Mouse (Mus musculus) neural tube, embryonic 11.5 days (tissue): ENCODE measurements at regions not wholly inside any gene's neighbourhood (a gene's known extent, or its start where the extent isn't known, plus 50 kb on each side); places are given as distances from the start of the nearest gene placed in this dataset.
"Not testable (repeated sequence)": the region's sequence is repeated elsewhere in the genome, so short reads cannot be mapped to it uniquely, and the experiment has no call there.

ENCODE experiments used
- ATAC-seq: fragments of 200-750 bp; cut with Nextera tagmentation; 2 replicates; pipeline ENCODE4 v1.8.0; 2017; ENCODE audit warnings: moderate number of reproducible peaks, mild to moderate bottlenecking, moderate TSS enrichment, moderate library complexity; ENCODE audit not compliant: insufficient read depth, low FRiP score, low TSS enrichment
- DNase-seq: peaks from one replicate; pipeline ENCODE4 v3.0.0-alpha.2; 2015; ENCODE audit warnings: low spot score
- H3K27ac ChIP-seq: fragments of 300-500 bp; sonication (generic); 2 replicates; pipeline ENCODE4 v1.5.1; 2014; ENCODE audit warnings: low read depth, mild to moderate bottlenecking, low read length
- H3K27me3 ChIP-seq: fragments of 300-500 bp; sonication (generic); 2 replicates; pipeline ENCODE4 v1.6.1; 2014; ENCODE audit warnings: mild to moderate bottlenecking, low read length, mixed read lengths; ENCODE audit not compliant: control insufficient read depth, insufficient read depth
- H3K36me3 ChIP-seq: fragments of 300-500 bp; sonication (generic); 2 replicates; pipeline ENCODE4 v1.6.1; 2014; ENCODE audit warnings: mild to moderate bottlenecking, low read length, moderate library complexity, mixed read lengths; ENCODE audit not compliant: control insufficient read depth, insufficient read depth
- H3K4me1 ChIP-seq: fragments of 300-500 bp; sonication (generic); 2 replicates; pipeline ENCODE4 v1.6.1; 2014; ENCODE audit warnings: low read length, mixed read lengths; ENCODE audit not compliant: control insufficient read depth, insufficient read depth
- H3K4me2 ChIP-seq: fragments of 300-500 bp; sonication (generic); 2 replicates; pipeline ENCODE4 v1.6.1; 2014; ENCODE audit warnings: low read depth, mild to moderate bottlenecking, moderate library complexity
- H3K4me3 ChIP-seq: fragments of 300-500 bp; sonication (generic); 2 replicates; pipeline ENCODE4 v1.5.1; 2014; ENCODE audit warnings: low read depth, low read length
- H3K9ac ChIP-seq: fragments of 300-500 bp; sonication (generic); 2 replicates; pipeline ENCODE4 v1.6.1; 2014; ENCODE audit warnings: mild to moderate bottlenecking, low read length
- H3K9me3 ChIP-seq: fragments of 300-500 bp; sonication (generic); 2 replicates; pipeline ENCODE4 v1.6.1; 2016; ENCODE audit warnings: low read length; ENCODE audit not compliant: control insufficient read depth
- WGBS: fragments of 180-500 bp; shearing (Covaris S2); extraction: QIAGEN DNeasy Blood & Tissue Kit; methylation state at CpG from one replicate; pipeline ENCODE4 v1.1.7; 2014; 5-methylcytosine and 5-hydroxymethylcytosine counted together

- Histone ChIP-seq H3K4me2 (no peak overlapping the region), H3K4me1 (no peaks in the 10 kb centered on the region), H3K27me3 (no peaks in the 10 kb centered on the region), H3K9me3 (no peaks in the 10 kb centered on the region), H3K36me3 (no peaks in the 10 kb centered on the region), H3K27ac (no peak overlapping the region), H3K4me3 (no peak overlapping the region), H3K9ac (no peak overlapping the region)
- WGBS, result 81% methylated on average over 1 of the region's 1 CpGs
- DNase-seq (no peak), ATAC-seq (no peak)
These were observed 306.8 kb upstream of the Ercc4 start for GRCm38 (mm10) chr16:12802651-12803050.

GRCm38 (mm10) chr16:12807351-12807871, 302.1 kb upstream of the Ercc4 start:
- Histone ChIP-seq H3K27ac (no peak overlapping the region), H3K9me3 (no peaks in the 10 kb centered on the region), H3K27me3 (no peaks in the 10 kb centered on the region), H3K4me2 (no peak overlapping the region), H3K36me3 (no peaks in the 10 kb centered on the region), H3K9ac (no peak overlapping the region), H3K4me1 (no peaks in the 10 kb centered on the region), H3K4me3 (no peak overlapping the region)
- ATAC-seq (no peak), DNase-seq (no peak)
- WGBS, result 46% methylated on average over 8 of the region's 8 CpGs

GRCm38 (mm10) chr16:12811088-12811487, 298.4 kb upstream of the Ercc4 start:
- ATAC-seq, result no peak
- H3K4me2 ChIP-seq, result no peak overlapping the region
- H3K9ac ChIP-seq, result no peak overlapping the region
- H3K27me3 ChIP-seq, result no peaks in the 10 kb centered on the region
- no peak overlapping the region for H3K4me3 ChIP-seq
- no peak overlapping the region for H3K27ac ChIP-seq
- no peak for DNase-seq
- no peaks in the 10 kb centered on the region for H3K36me3 ChIP-seq
- WGBS, result 77% methylated on average over 2 of the region's 2 CpGs
- no peaks in the 10 kb centered on the region for H3K9me3 ChIP-seq
- H3K4me1 ChIP-seq, result no peaks in the 10 kb centered on the region

- H3K9ac ChIP-seq, result no peak overlapping the region
- no peaks in the 10 kb centered on the region for H3K36me3 ChIP-seq
- H3K27ac ChIP-seq, result no peak overlapping the region
- H3K4me2 ChIP-seq, result no peak overlapping the region
- H3K27me3 ChIP-seq, result no peaks in the 10 kb centered on the region
- no peaks in the 10 kb centered on the region for H3K4me1 ChIP-seq
- no peak for ATAC-seq
- no peaks in the 10 kb centered on the region for H3K9me3 ChIP-seq
- WGBS, result 81% methylated on average over 6 of the region's 6 CpGs
- no peak overlapping the region for H3K4me3 ChIP-seq
- DNase-seq, result no peak
These were observed 284.8 kb upstream of the Ercc4 start for GRCm38 (mm10) chr16:12824646-12825045.

GRCm38 (mm10) chr16:12826222-12826621, 283.3 kb upstream of the Ercc4 start:
- no peak overlapping the region for H3K27ac ChIP-seq
- no peaks in the 10 kb centered on the region for H3K9me3 ChIP-seq
- DNase-seq (no peak), ATAC-seq (no peak)
- H3K27me3 ChIP-seq, result no peaks in the 10 kb centered on the region
- H3K4me2 ChIP-seq, result no peak overlapping the region
- no peak overlapping the region for H3K9ac ChIP-seq
- WGBS, result 61% methylated on average over 8 of the region's 8 CpGs
- no peaks in the 10 kb centered on the region for H3K4me1 ChIP-seq
- H3K4me3 ChIP-seq, result no peak overlapping the region
- no peaks in the 10 kb centered on the region for H3K36me3 ChIP-seq

- not testable (repeated sequence) for H3K4me2 ChIP-seq, H3K4me1 ChIP-seq, DNase-seq, H3K9ac ChIP-seq, H3K36me3 ChIP-seq, H3K27ac ChIP-seq, H3K27me3 ChIP-seq, H3K9me3 ChIP-seq, H3K4me3 ChIP-seq, ATAC-seq
- 70% methylated on average over 1 of the region's 1 CpGs for WGBS
These were observed 278.2 kb upstream of the Ercc4 start for GRCm38 (mm10) chr16:12831308-12831707.

GRCm38 (mm10) chr16:12856356-12856755, 253.1 kb upstream of the Ercc4 start:
- ATAC-seq, result no peak
- Histone ChIP-seq H3K4me1 (no peaks in the 10 kb centered on the region), H3K9ac (no peak overlapping the region), H3K27me3 (no peaks in the 10 kb centered on the region), H3K27ac (no peak overlapping the region), H3K36me3 (no peaks in the 10 kb centered on the region), H3K9me3 (no peaks in the 10 kb centered on the region), H3K4me3 (no peak overlapping the region), H3K4me2 (no peak overlapping the region)
- DNase-seq, result no peak
- WGBS, result 91% methylated on average over 1 of the region's 1 CpGs

- DNase-seq, result no peak
- WGBS, result 94% methylated on average over 5 of the region's 5 CpGs
- no peaks in the 10 kb centered on the region for H3K4me1 ChIP-seq
These were observed 249.6 kb upstream of the Ercc4 start for GRCm38 (mm10) chr16:12859714-12860355.

GRCm38 (mm10) chr16:12862561-12862960, 246.9 kb upstream of the Ercc4 start:
- no peak overlapping the region for H3K9ac ChIP-seq
- no peaks in the 10 kb centered on the region for H3K4me1 ChIP-seq
- DNase-seq, result no peak
- H3K4me3 ChIP-seq, result no peak overlapping the region
- H3K27ac ChIP-seq, result no peak overlapping the region
- no peak for ATAC-seq
- H3K36me3 ChIP-seq, result no peaks in the 10 kb centered on the region
- 88% methylated on average over 5 of the region's 5 CpGs for WGBS
- no peaks in the 10 kb centered on the region for H3K9me3 ChIP-seq
- no peak overlapping the region for H3K4me2 ChIP-seq
- no peaks in the 10 kb centered on the region for H3K27me3 ChIP-seq

More at GRCm38 (mm10) chr16:12859714-12860355, 249.6 kb upstream of the Ercc4 start:
- Histone ChIP-seq H3K27ac (no peak overlapping the region), H3K4me2 (no peak overlapping the region), H3K4me3 (no peak overlapping the region), H3K9me3 (no peaks in the 10 kb centered on the region), H3K36me3 (no peaks in the 10 kb centered on the region), H3K9ac (no peak overlapping the region), H3K27me3 (no peaks in the 10 kb centered on the region)
- no peak for ATAC-seq
